Mouse (Mus musculus) thymus, adult 2 months (tissue): Measurements from ENCODE around the gene Entr1. TPM values are rescaled to one million over a fixed set of nuclear protein-coding genes. Genes with fewer than 3 reads are reported as not detected.

Source experiments
- DNase-seq: peaks from one replicate; pipeline ENCODE4 v3.0.0; 2021
- H3K27ac ChIP-seq: fragments of 200-500 bp; 2 replicates; pipeline ENCODE4 v1.5.1; 2012; ENCODE audit warnings: low read length, control low read depth; ENCODE audit not compliant: control insufficient read depth, insufficient read depth
- H3K27me3 ChIP-seq: fragments of 200-500 bp; 2 replicates; pipeline ENCODE4 v1.6.1; 2012; ENCODE audit warnings: mild to moderate bottlenecking, low read length, moderate library complexity, mixed read lengths; ENCODE audit not compliant: control insufficient read depth, insufficient read depth
- H3K36me3 ChIP-seq: fragments of 200-500 bp; 2 replicates; pipeline ENCODE4 v1.6.1; 2012; ENCODE audit warnings: mild to moderate bottlenecking, low read length, moderate library complexity; ENCODE audit not compliant: control insufficient read depth, insufficient read depth
- H3K4me1 ChIP-seq: fragments of 200-500 bp; replicated peaks from 2 replicates; pipeline ENCODE4 v1.6.1; 2012; ENCODE audit warnings: low read length; ENCODE audit not compliant: control insufficient read depth, insufficient read depth
- H3K4me3 ChIP-seq: fragments of 200-500 bp; 2 replicates; pipeline ENCODE4 v1.5.1; 2012; ENCODE audit warnings: mild to moderate bottlenecking, low read length, control low read depth, moderate library complexity; ENCODE audit not compliant: control insufficient read depth, insufficient read depth
- CTCF ChIP-seq: fragments of 200-500 bp; IDR thresholded peaks from 2 replicates; pipeline ENCODE4 v1.5.1; 2012; ENCODE audit warnings: mild to moderate bottlenecking, control low read depth, low read length, moderate library complexity, borderline replicate concordance; ENCODE audit not compliant: control insufficient read depth, poor library complexity, insufficient read depth; ENCODE audit errors: extremely low read depth
- POLR2A ChIP-seq: fragments of 200-500 bp; IDR thresholded peaks from 2 replicates; pipeline ENCODE4 v1.6.1; 2012; ENCODE audit warnings: mild to moderate bottlenecking, low read length, control low read depth, moderate library complexity; ENCODE audit not compliant: control insufficient read depth, poor library complexity, insufficient read depth; ENCODE audit errors: extremely low read depth
- WGBS: fragments of 180-500 bp; shearing (Covaris S2); methylation state at CpG from one replicate; pipeline ENCODE4 v1.1.7; 2018; 5-methylcytosine and 5-hydroxymethylcytosine counted together
- polyA plus RNA-seq: library from polyadenylated mRNA; depleted of rRNA; stranded (reverse); fragments of >200 nt; gene quantifications from 2 replicates; pipeline ENCODE4 v1.2.3, GENCODE M21; 2012

Entr1 gene
- polyA plus RNA-seq, 1 experiment: 216 TPM

- H3K4me3 ChIP-seq: no peak overlapping the region
- 46% methylated on average over 6 of the region's 6 CpGs for WGBS
- peaks cover 35% of the 10 kb centered on the region for H3K4me1 ChIP-seq
- no peak overlapping the region for H3K27ac ChIP-seq
- H3K27me3 ChIP-seq: no peaks in the 10 kb centered on the region
- TF ChIP-seq POLR2A (no peak), CTCF (no peak)
- no peak for DNase-seq
- H3K36me3 ChIP-seq: no peaks in the 10 kb centered on the region
Measured at GRCm38 (mm10) chr2:26359983-26360382, 29.1 kb downstream of the Entr1 start.

- TF ChIP-seq CTCF: 0 out of 2 replicates have a peak, but pooled peaks have one; percentile 11
- no peak for TF ChIP-seq POLR2A
- DNase-seq: no peak
- Histone ChIP-seq H3K27me3 (no peaks in the 10 kb centered on the region), H3K36me3 (no peaks in the 10 kb centered on the region), H3K27ac (no peak overlapping the region), H3K4me3 (no peak overlapping the region), H3K4me1 (peaks cover 35% of the 10 kb centered on the region)
- WGBS: 92% methylated on average over 13 of the region's 13 CpGs
Measured at GRCm38 (mm10) chr2:26358667-26359320, 30.3 kb downstream of the Entr1 start.

GRCm38 (mm10) chr2:26357484-26357883 lies 31.6 kb downstream of the Entr1 start:
- no peak for TF ChIP-seq CTCF
- 90% methylated on average over 15 of the region's 15 CpGs for WGBS
- peaks cover 42% of the 10 kb centered on the region for H3K4me1 ChIP-seq

GRCm38 (mm10) chr2:26356678-26357077 lies 32.4 kb downstream of the Entr1 start:
- no peaks in the 10 kb centered on the region for H3K27me3 ChIP-seq
- 67% methylated on average over 7 of the region's 7 CpGs for WGBS
- peak; percentile 50 for DNase-seq
- no peaks in the 10 kb centered on the region for H3K36me3 ChIP-seq
- H3K27ac ChIP-seq: peak overlapping the region; percentile 29; the same call in 1 of the 2 replicates
- peaks cover 44% of the 10 kb centered on the region for H3K4me1 ChIP-seq
- no peak for TF ChIP-seq POLR2A
- no peak for TF ChIP-seq CTCF
- peak overlapping the region; percentile 32 for H3K4me3 ChIP-seq

More at GRCm38 (mm10) chr2:26357484-26357883, 31.6 kb downstream of the Entr1 start:
- no peak overlapping the region for H3K27ac ChIP-seq
- no peak overlapping the region for H3K4me3 ChIP-seq
- no peaks in the 10 kb centered on the region for H3K27me3 ChIP-seq
- no peak for DNase-seq
- H3K36me3 ChIP-seq: no peaks in the 10 kb centered on the region

GRCm38 (mm10) chr2:26356231-26356630 lies 32.9 kb downstream of the Entr1 start:
- TF ChIP-seq CTCF: no peak
- no peak for TF ChIP-seq POLR2A
- DNase-seq: no peak
- H3K4me1 ChIP-seq: peaks cover 47% of the 10 kb centered on the region
- no peak overlapping the region; the same call in 1 of the 2 replicates for H3K4me3 ChIP-seq
- 28% methylated on average over 4 of the region's 4 CpGs for WGBS
- H3K27me3 ChIP-seq: no peaks in the 10 kb centered on the region
- H3K36me3 ChIP-seq: no peaks in the 10 kb centered on the region
- H3K27ac ChIP-seq: peak overlapping the region; percentile 29

GRCm38 (mm10) chr2:26354401-26354800 lies 34.7 kb downstream of the Entr1 start:
- no peaks in the 10 kb centered on the region for H3K36me3 ChIP-seq
- 96% methylated on average over 4 of the region's 4 CpGs for WGBS
- TF ChIP-seq CTCF (no peak), POLR2A (no peak)
- H3K27ac ChIP-seq: no peak overlapping the region
- H3K4me3 ChIP-seq: no peak overlapping the region
- no peak for DNase-seq
- peaks cover 44% of the 10 kb centered on the region for H3K4me1 ChIP-seq
- no peaks in the 10 kb centered on the region for H3K27me3 ChIP-seq
